Mouse (Mus musculus): Measurements from ENCODE around the gene Sult6b2. TPM values are rescaled to one million over a fixed set of nuclear protein-coding genes. Genes with fewer than 3 reads are reported as not detected.

The Sult6b2 gene
- polyA plus RNA-seq, 1 experiment from 2014 or later = not detected

GRCm38 (mm10) chr6:142767305-142767704 lies 37.0 kb downstream of the Sult6b2 start:
- peaks cover 69% of the 10 kb centered on the region for H3K36me3 ChIP-seq
- no peak overlapping the region for H3K27ac ChIP-seq
- WGBS = 88% methylated on average over 9 of the region's 9 CpGs
- H3K4me1 ChIP-seq = no peaks in the 10 kb centered on the region
- no peaks in the 10 kb centered on the region for H3K27me3 ChIP-seq
- no peak overlapping the region for H3K4me3 ChIP-seq
- no peak overlapping the region for H3K9ac ChIP-seq
- no peak for ATAC-seq (ENCODE audit: low FRiP score)
- H3K4me2 ChIP-seq (replicated peaks) = no peak overlapping the region
- H3K9me3 ChIP-seq (replicated peaks) = no peaks in the 10 kb centered on the region

GRCm38 (mm10) chr6:142764933-142765332 lies 39.4 kb downstream of the Sult6b2 start:
- 69% methylated on average over 2 of the region's 2 CpGs for WGBS
- peaks cover 50% of the 10 kb centered on the region for H3K36me3 ChIP-seq

GRCm38 (mm10) chr6:142759633-142760032 lies 44.7 kb downstream of the Sult6b2 start:
- H3K9ac ChIP-seq = no peak overlapping the region
- peaks cover 9% of the 10 kb centered on the region for H3K27me3 ChIP-seq
- no peak for ATAC-seq (ENCODE audit: low FRiP score)
- 88% methylated on average over 2 of the region's 2 CpGs for WGBS
- peaks cover 16% of the 10 kb centered on the region for H3K4me1 ChIP-seq
- no peaks in the 10 kb centered on the region for H3K9me3 ChIP-seq (replicated peaks)
- no peak overlapping the region for H3K27ac ChIP-seq
- no peak overlapping the region for H3K4me3 ChIP-seq
- no peak overlapping the region for H3K4me2 ChIP-seq (replicated peaks)
- H3K36me3 ChIP-seq = peaks cover 9% of the 10 kb centered on the region

More at GRCm38 (mm10) chr6:142764933-142765332, 39.4 kb downstream of the Sult6b2 start:
- no peak overlapping the region for H3K27ac ChIP-seq
- H3K27me3 ChIP-seq = no peaks in the 10 kb centered on the region
- H3K4me2 ChIP-seq (replicated peaks) = no peak overlapping the region
- H3K4me3 ChIP-seq = no peak overlapping the region
- no peaks in the 10 kb centered on the region for H3K9me3 ChIP-seq (replicated peaks)
- no peaks in the 10 kb centered on the region for H3K4me1 ChIP-seq
- no peak for ATAC-seq (ENCODE audit: low FRiP score)
- H3K9ac ChIP-seq = no peak overlapping the region

- Histone ChIP-seq H3K4me3 (no peak overlapping the region), H3K4me2 (replicated peaks) (peak overlapping the region; percentile 62), H3K27me3 (peaks cover 17% of the 10 kb centered on the region), H3K9me3 (replicated peaks) (no peaks in the 10 kb centered on the region), H3K27ac (no peak overlapping the region), H3K9ac (no peak overlapping the region), H3K4me1 (peaks cover 16% of the 10 kb centered on the region), H3K36me3 (peaks cover 4% of the 10 kb centered on the region; the same call in 1 of the 2 replicates)
- no peak for ATAC-seq (ENCODE audit: low FRiP score)
- 90% methylated on average over 6 of the region's 6 CpGs for WGBS
Observed at GRCm38 (mm10) chr6:142758562-142758961, 45.7 kb downstream of the Sult6b2 start.

- 95% methylated on average over 6 of the region's 6 CpGs for WGBS
- Histone ChIP-seq H3K4me3 (peak overlapping the region; percentile 80), H3K27me3 (peaks cover 20% of the 10 kb centered on the region), H3K9me3 (replicated peaks) (no peaks in the 10 kb centered on the region), H3K27ac (no peak overlapping the region), H3K4me1 (peaks cover 16% of the 10 kb centered on the region), H3K4me2 (replicated peaks) (peak overlapping the region; percentile 62), H3K9ac (peak overlapping the region; percentile 86), H3K36me3 (peaks cover 4% of the 10 kb centered on the region; the same call in 1 of the 2 replicates)
- no peak for ATAC-seq (ENCODE audit: low FRiP score)
Observed at GRCm38 (mm10) chr6:142757976-142758375, 46.3 kb downstream of the Sult6b2 start.

- WGBS = 54% methylated on average over 10 of the region's 10 CpGs
Observed at GRCm38 (mm10) chr6:142757334-142757965, 46.9 kb downstream of the Sult6b2 start.

GRCm38 (mm10) chr6:142756507-142757333 lies 47.6 kb downstream of the Sult6b2 start, which contains the start of gene Cmas:
Gene Cmas (plus strand): TSS chr6:142756686.
- ATAC-seq (ENCODE audit: low FRiP score) = peak; percentile 97
- Histone ChIP-seq H3K36me3 (peaks cover 4% of the 10 kb centered on the region; the same call in 1 of the 2 replicates), H3K4me1 (peaks cover 16% of the 10 kb centered on the region), H3K27ac (peak within 1 kb of the TSS; percentile 86), H3K4me3 (peak within 1 kb of the TSS; percentile 80), H3K9me3 (replicated peaks) (no peaks in the 10 kb centered on the region), H3K27me3 (peaks cover 22% of the 10 kb centered on the region), H3K9ac (peak within 1 kb of the TSS; percentile 86), H3K4me2 (replicated peaks) (peak within 1 kb of the TSS; percentile 62)
- WGBS = 1% methylated on average over 67 of the region's 68 CpGs

More at GRCm38 (mm10) chr6:142757334-142757965, 46.9 kb downstream of the Sult6b2 start:
- no peak for ATAC-seq (ENCODE audit: low FRiP score)
- peaks cover 16% of the 10 kb centered on the region for H3K4me1 ChIP-seq
- H3K27me3 ChIP-seq = peaks cover 22% of the 10 kb centered on the region
- no peaks in the 10 kb centered on the region for H3K9me3 ChIP-seq (replicated peaks)
- H3K4me2 ChIP-seq (replicated peaks) = peak overlapping the region; percentile 62
- H3K27ac ChIP-seq = peak overlapping the region; percentile 86; the same call in 1 of the 2 replicates
- peaks cover 4% of the 10 kb centered on the region; the same call in 1 of the 2 replicates for H3K36me3 ChIP-seq
- peak overlapping the region; percentile 80 for H3K4me3 ChIP-seq
- peak overlapping the region; percentile 86 for H3K9ac ChIP-seq

GRCm38 (mm10) chr6:142752331-142753246 lies 51.7 kb downstream of the Sult6b2 start:
- no peak for ATAC-seq (ENCODE audit: low FRiP score)
- peaks cover 2% of the 10 kb centered on the region for H3K4me1 ChIP-seq
- no peak overlapping the region for H3K9ac ChIP-seq
- WGBS = 37% methylated on average over 14 of the region's 14 CpGs
- no peak overlapping the region for H3K27ac ChIP-seq
- no peak overlapping the region for H3K4me2 ChIP-seq (replicated peaks)
- H3K9me3 ChIP-seq (replicated peaks) = no peaks in the 10 kb centered on the region
- no peaks in the 10 kb centered on the region for H3K36me3 ChIP-seq
- no peak overlapping the region for H3K4me3 ChIP-seq
- peaks cover 22% of the 10 kb centered on the region for H3K27me3 ChIP-seq

- WGBS = 47% methylated on average over 9 of the region's 9 CpGs
- Histone ChIP-seq H3K36me3 (no peaks in the 10 kb centered on the region), H3K9me3 (replicated peaks) (no peaks in the 10 kb centered on the region), H3K4me2 (replicated peaks) (no peak overlapping the region), H3K27ac (no peak overlapping the region), H3K4me3 (no peak overlapping the region), H3K9ac (no peak overlapping the region), H3K4me1 (no peaks in the 10 kb centered on the region), H3K27me3 (peaks cover 22% of the 10 kb centered on the region)
- ATAC-seq (ENCODE audit: low FRiP score) = peak; percentile 56; the same call in 1 of the 2 replicates
Observed at GRCm38 (mm10) chr6:142751365-142751764, 52.9 kb downstream of the Sult6b2 start.

- no peak overlapping the region for H3K4me3 ChIP-seq
- H3K27ac ChIP-seq = no peak overlapping the region
- no peak overlapping the region for H3K9ac ChIP-seq
- no peaks in the 10 kb centered on the region for H3K4me1 ChIP-seq
- no peak overlapping the region for H3K4me2 ChIP-seq (replicated peaks)
- WGBS = 83% methylated on average over 8 of the region's 8 CpGs
- no peak for ATAC-seq (ENCODE audit: low FRiP score)
- peaks cover 2% of the 10 kb centered on the region; the same call in 1 of the 2 replicates for H3K27me3 ChIP-seq
- no peaks in the 10 kb centered on the region for H3K36me3 ChIP-seq
- 0 out of 2 replicates have a peak, but pooled peaks cover 3% of the 10 kb centered on the region for H3K9me3 ChIP-seq (replicated peaks)
Observed at GRCm38 (mm10) chr6:142748057-142748708, 56.1 kb downstream of the Sult6b2 start.

GRCm38 (mm10) chr6:142747165-142747564 lies 57.1 kb downstream of the Sult6b2 start:
- H3K9ac ChIP-seq = no peak overlapping the region
- H3K4me1 ChIP-seq = no peaks in the 10 kb centered on the region
- 79% methylated on average over 2 of the region's 2 CpGs for WGBS
- H3K9me3 ChIP-seq (replicated peaks) = 0 out of 2 replicates have a peak, but pooled peaks cover 3% of the 10 kb centered on the region
- ATAC-seq (ENCODE audit: low FRiP score) = no peak
- no peak overlapping the region for H3K4me2 ChIP-seq (replicated peaks)
- H3K36me3 ChIP-seq = no peaks in the 10 kb centered on the region
- no peaks in the 10 kb centered on the region for H3K27me3 ChIP-seq
- H3K27ac ChIP-seq = no peak overlapping the region
- no peak overlapping the region for H3K4me3 ChIP-seq

All from hindbrain, embryonic 12.5 days (tissue).